Mouse (Mus musculus) olfactory bulb, adult 2 months (tissue): Measurements from ENCODE around the gene Cntn2.

ENCODE experiments used
- CTCF ChIP-seq: fragments of 200-500 bp; IDR thresholded peaks from 2 replicates; pipeline ENCODE4 v1.5.1; 2012; ENCODE audit warnings: low read depth, mild to moderate bottlenecking, low read length, moderate library complexity; ENCODE audit not compliant: insufficient read depth
- POLR2A ChIP-seq: fragments of 200-500 bp; IDR thresholded peaks from 2 replicates; pipeline ENCODE4 v1.6.1; 2012; ENCODE audit warnings: mild to moderate bottlenecking, low read depth, low read length, moderate library complexity; ENCODE audit not compliant: insufficient read depth

GRCm38 (mm10) chr1:132581845-132582839, 39.1 kb upstream of the Cntn2 start:
- no peak for TF ChIP-seq POLR2A
- TF ChIP-seq CTCF = no peak
